Mouse (Mus musculus) spleen, adult 2 months (tissue): ENCODE measurements around the gene Mef2c. TPM values are rescaled to one million over a fixed set of nuclear protein-coding genes. Genes with fewer than 3 reads are reported as not detected.

Experiments
- DNase-seq, 2 experiments: peaks; one replicate each; pipeline versions ENCODE4 v3.0.0 to v3.0.0-alpha.2; 2012 to 2021; ENCODE audit warnings: low spot score in 2 of 2, low read depth in 1 of 2
- H3K27ac ChIP-seq: fragments of 200-500 bp; 2 replicates; pipeline ENCODE4 v1.5.1; 2012; ENCODE audit warnings: low read length, inconsistent platforms; ENCODE audit not compliant: insufficient read depth
- H3K27me3 ChIP-seq: fragments of 200-500 bp; 2 replicates; pipeline ENCODE4 v1.6.1; 2012; ENCODE audit warnings: mild to moderate bottlenecking, moderate library complexity, low read length, inconsistent platforms; ENCODE audit not compliant: control insufficient read depth, insufficient read depth
- H3K36me3 ChIP-seq: fragments of 200-500 bp; 2 replicates; pipeline ENCODE4 v1.6.1; 2012; ENCODE audit warnings: mild to moderate bottlenecking, low read length, inconsistent platforms; ENCODE audit not compliant: control insufficient read depth, insufficient read depth
- H3K4me1 ChIP-seq: fragments of 200-500 bp; 2 replicates; pipeline ENCODE4 v1.6.1; 2011; ENCODE audit warnings: inconsistent platforms; ENCODE audit not compliant: control insufficient read depth, insufficient read depth, insufficient read length
- H3K4me3 ChIP-seq: fragments of 200-500 bp; 2 replicates; pipeline ENCODE4 v1.5.1; 2011; ENCODE audit warnings: mild to moderate bottlenecking, inconsistent platforms; ENCODE audit not compliant: insufficient read depth, insufficient read length; ENCODE audit errors: extremely low read depth
- CTCF ChIP-seq: fragments of 200-500 bp; IDR thresholded peaks from 2 replicates; pipeline ENCODE4 v1.5.1; 2011; ENCODE audit warnings: mild to moderate bottlenecking, inconsistent platforms; ENCODE audit not compliant: insufficient read depth, insufficient read length, insufficient replicate concordance; ENCODE audit errors: extremely low read depth
- POLR2A ChIP-seq: fragments of 200-500 bp; IDR thresholded peaks from 2 replicates; pipeline ENCODE4 v1.6.1; 2011; ENCODE audit warnings: low read depth, low read length, inconsistent platforms
- WGBS: fragments of 180-500 bp; shearing (Covaris S2); methylation state at CpG from one replicate; pipeline ENCODE4 v1.1.7; 2018; 5-methylcytosine and 5-hydroxymethylcytosine counted together
- polyA plus RNA-seq: library from polyadenylated mRNA; depleted of rRNA; stranded (reverse); fragments of >200 nt; gene quantifications from 2 replicates; pipeline ENCODE4 v1.2.3, GENCODE M21; 2012

The Mef2c gene
- polyA plus RNA-seq, 1 experiment, result 59.4 TPM

DNA sequence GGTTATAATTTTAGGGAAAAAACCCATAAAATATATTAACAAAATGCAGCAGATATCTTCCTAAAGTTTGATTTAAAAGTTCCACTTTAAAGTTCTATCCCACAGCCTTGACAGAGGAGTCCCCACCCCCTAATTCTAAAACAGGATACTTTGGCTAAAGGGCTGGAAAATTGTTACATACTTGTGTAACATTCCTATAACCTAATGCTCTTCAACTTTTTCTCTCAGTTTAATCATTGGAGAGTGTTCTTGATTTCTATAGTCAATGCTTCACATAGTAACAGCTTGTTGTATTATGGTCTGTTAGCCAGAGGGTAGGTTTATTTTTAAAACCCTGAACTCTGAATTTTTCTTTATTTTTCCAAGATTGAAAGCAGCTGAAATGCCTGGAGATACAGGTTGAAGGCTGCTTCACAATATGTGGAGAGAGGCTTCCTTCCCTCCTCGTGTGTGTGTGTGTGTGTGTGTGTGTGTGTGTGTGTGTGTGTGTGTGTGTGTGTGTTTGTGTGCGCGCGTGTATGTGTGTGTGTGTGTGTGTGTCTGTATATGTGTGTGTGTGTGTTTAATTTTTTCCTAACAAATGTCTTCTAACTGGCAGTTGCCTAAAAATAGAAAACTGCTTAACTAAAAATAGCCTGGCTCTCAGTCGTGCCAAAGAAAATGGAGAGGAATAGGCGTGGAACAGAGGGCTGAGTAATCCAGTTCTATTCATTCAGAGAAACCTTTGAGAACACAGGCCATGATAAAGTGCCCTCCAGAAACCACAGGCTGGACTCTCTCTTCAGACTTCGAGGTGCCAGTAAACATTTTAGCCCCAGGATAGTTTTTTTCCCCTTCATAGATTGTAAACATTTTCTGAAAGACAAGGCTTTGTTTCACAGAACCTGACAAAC, 99.8 kb downstream of the Mef2c start:
- peaks cover 10% of the 10 kb centered on the region; the same call in 1 of the 2 replicates for H3K4me1 ChIP-seq
- no peaks in the 10 kb centered on the region for H3K27me3 ChIP-seq
- WGBS, result 36% methylated on average over 7 of the region's 7 CpGs
- TF ChIP-seq POLR2A, result no peak
- no peak for TF ChIP-seq CTCF
- H3K27ac ChIP-seq, result peak overlapping the region; percentile 35; the same call in 1 of the 2 replicates
- H3K36me3 ChIP-seq, result 0 out of 2 replicates have a peak, but pooled peaks cover 2% of the 10 kb centered on the region
- no peak for DNase-seq
- no peak overlapping the region for H3K4me3 ChIP-seq

DNA sequence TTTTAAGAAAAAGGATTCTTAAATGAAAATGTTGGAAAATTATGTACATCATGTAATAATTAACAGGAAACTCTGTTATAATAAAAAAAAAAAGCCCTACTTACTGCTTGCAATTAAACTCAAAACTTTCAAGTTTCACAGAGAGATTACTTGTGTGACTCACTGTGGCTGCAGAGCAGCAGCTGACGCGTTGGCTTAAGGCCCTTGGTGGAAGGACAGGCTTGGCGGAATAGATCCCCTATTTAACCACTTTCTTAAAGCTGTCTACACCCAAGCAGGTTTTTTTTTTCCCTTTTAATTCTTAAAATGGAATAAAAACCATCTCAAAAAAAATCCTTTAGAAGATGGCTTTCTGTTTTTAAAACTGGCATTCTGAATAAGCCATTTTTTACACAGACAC, 100.5 kb downstream of the Mef2c start:
- no peak for TF ChIP-seq CTCF
- Histone ChIP-seq H3K27me3 (no peaks in the 10 kb centered on the region), H3K36me3 (0 out of 2 replicates have a peak, but pooled peaks cover 2% of the 10 kb centered on the region), H3K4me3 (no peak overlapping the region), H3K27ac (peak overlapping the region; percentile 52; the same call in 1 of the 2 replicates), H3K4me1 (peaks cover 12% of the 10 kb centered on the region; the same call in 1 of the 2 replicates)
- WGBS, result 37% methylated on average over 3 of the region's 3 CpGs
- DNase-seq, result no peak

DNA sequence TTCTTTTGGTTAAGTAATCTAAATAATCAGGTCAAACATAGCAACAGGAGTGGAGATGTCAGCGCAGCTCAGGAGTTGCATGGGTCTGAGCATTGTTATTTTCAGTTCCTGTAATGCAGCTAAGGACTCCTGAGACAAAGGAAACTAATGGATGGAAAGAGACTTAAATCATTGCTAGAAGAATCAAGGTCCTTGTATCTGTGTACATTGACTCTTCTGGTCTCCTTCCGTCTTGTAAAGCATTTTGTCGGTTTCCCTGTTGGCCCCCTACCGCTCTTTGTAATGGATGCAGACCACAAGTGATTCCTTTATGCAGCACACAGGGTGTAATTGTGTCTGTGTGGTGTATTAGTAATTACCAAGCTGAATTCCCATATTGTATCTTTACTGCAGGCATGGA, 101.0 kb downstream of the Mef2c start:
- peak in 1 of 2 experiments; percentile 25 for DNase-seq
- Histone ChIP-seq H3K4me3 (no peak overlapping the region), H3K36me3 (0 out of 2 replicates have a peak, but pooled peaks cover 1% of the 10 kb centered on the region), H3K27me3 (no peaks in the 10 kb centered on the region), H3K4me1 (peaks cover 10% of the 10 kb centered on the region; the same call in 1 of the 2 replicates), H3K27ac (peak overlapping the region; percentile 52; the same call in 1 of the 2 replicates)
- no peak for TF ChIP-seq CTCF
- TF ChIP-seq POLR2A, result no peak
- WGBS, result 72% methylated on average over 4 of the region's 4 CpGs

DNA sequence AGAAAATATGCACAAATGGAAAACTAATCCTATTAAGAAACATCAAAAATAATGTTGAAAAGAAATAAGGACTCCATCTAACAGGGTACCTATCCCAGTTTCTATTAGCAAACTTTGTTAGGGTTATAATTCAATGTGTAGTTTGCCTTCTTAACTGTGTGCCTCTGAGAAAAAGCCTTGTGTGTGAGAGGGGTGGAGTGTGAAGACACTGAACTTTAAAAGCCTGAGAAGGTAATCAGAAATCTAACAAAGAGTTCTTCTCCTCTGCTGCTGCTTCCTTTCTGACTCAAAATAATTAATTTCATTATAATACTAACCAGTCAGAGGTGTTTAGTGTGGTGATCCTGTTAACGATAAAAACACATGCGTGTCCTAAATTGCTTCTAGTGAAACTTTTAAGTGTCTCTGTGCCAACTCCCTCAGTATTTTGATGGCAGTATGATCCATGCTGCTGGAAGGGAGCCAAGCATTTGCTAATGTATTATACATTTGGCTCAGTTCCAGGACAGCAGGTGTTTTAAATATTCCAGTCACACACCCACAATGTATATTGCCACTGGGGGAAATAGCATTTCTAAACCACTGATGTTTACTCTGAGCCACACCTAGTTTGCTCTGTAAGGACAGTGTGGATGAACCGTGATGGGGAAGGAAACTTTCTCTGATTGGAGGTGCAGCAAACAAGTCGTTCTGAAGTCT, 104.2 kb downstream of the Mef2c start:
- TF ChIP-seq CTCF (no peak), POLR2A (no peak)
- DNase-seq, result peak in 1 of 2 experiments; percentile 49
- H3K4me3 ChIP-seq, result no peak overlapping the region
- peaks cover 7% of the 10 kb centered on the region for H3K4me1 ChIP-seq
- H3K27me3 ChIP-seq, result no peaks in the 10 kb centered on the region
- peak overlapping the region; percentile 69 for H3K27ac ChIP-seq
- peaks cover 3% of the 10 kb centered on the region; the same call in 1 of the 2 replicates for H3K36me3 ChIP-seq
- WGBS, result 33% methylated on average over 4 of the region's 4 CpGs

DNA sequence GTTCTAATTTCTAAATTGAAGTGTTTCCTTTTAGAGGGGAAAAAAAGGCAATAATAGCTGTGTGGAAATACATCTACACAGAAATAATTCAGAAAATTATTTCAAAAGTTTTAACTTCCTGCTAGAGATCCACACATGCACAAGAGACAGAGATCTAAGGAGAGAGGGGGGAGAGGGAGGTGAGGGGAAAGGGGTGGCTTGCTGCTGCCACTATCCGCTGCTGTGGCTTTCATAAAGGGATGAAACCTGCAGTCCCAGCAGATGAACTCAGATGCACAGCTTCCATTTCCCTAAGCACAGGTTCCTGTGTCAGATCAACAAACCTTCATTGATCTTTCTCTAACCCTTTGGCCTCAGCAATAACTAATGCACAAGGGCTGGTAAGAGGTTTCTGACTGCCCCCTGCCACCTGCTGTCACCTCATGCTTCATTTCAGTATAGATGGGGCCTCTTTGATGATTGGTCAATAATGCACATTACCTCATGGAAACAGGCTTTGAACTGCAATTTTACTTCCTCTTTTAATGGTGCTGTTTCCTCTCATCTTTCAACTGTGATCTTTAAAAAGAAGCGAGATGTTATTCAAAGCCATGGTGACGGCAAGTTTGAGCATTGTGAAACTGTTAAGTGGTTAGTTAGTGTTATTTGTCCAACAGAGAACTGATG, 105.2 kb downstream of the Mef2c start:
- peaks cover 7% of the 10 kb centered on the region for H3K4me1 ChIP-seq
- DNase-seq, result peak; percentile 69 to 93
- 7% methylated on average over 3 of the region's 3 CpGs for WGBS
- peaks cover 4% of the 10 kb centered on the region; the same call in 1 of the 2 replicates for H3K36me3 ChIP-seq
- no peaks in the 10 kb centered on the region for H3K27me3 ChIP-seq
- H3K27ac ChIP-seq, result peak overlapping the region; percentile 95
- no peak overlapping the region for H3K4me3 ChIP-seq
- no peak for TF ChIP-seq POLR2A
- peak; percentile 15; the same call in 1 of the 2 replicates for TF ChIP-seq CTCF

DNA sequence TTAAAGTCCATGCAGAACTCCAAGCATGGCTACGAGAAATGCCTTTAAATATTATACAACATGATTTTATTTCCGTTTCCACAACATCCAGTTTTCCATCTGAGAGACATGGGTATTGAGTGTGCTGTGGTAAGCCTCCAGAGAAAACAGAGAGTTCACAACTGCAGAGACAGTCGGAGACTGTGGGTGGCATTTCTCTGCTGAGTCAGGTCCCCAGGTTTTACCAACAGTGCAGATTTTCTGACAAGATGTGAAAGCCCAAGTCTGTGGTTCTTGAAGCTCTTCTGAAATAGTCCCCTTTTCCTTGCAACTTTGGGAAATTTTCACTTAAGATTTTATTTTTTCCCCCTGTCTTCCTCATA, 105.7 kb downstream of the Mef2c start:
- H3K27ac ChIP-seq, result peak overlapping the region; percentile 95
- TF ChIP-seq CTCF, result no peak
- 12% methylated on average over 3 of the region's 3 CpGs for WGBS
- H3K4me1 ChIP-seq, result peaks cover 6% of the 10 kb centered on the region
- peaks cover 4% of the 10 kb centered on the region; the same call in 1 of the 2 replicates for H3K36me3 ChIP-seq
- DNase-seq, result no peak
- no peak overlapping the region; the same call in none of the 2 replicates for H3K4me3 ChIP-seq
- H3K27me3 ChIP-seq, result no peaks in the 10 kb centered on the region
